Comparison of ENCODE assay signal across 31 mouse cellular contexts in the genomic region with DNA sequence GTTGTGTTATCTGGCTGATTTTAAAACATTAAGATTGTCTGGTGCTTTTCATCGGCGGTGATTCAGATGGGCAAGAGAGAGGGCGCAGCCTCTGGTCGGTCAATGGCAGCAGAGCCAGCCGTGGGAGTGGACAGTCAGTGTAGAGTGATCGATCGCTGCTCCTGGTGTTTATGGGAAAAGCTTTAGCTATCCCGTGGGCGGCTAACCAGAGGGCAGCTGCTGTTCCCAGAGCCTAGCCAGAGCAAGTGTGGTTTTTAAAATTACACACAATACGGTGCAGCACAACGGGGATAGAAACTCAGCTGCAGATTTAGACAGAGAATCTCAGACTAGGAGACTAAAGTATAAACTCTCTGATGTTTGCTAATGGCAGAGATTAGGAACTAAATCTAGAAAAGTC.
"Had no signal": no experiment of that assay in that cellular context is flagged by ENCODE, and none has a peak within 500 bp of the region (broad histone marks: within the 10 kb centered on the region; RNA-seq: fewer than 3 reads in every experiment).

No protein-coding gene starts in this region.

- ATAC-seq: liver, embryonic 12.5 days; liver, postnatal 0 days; lung, postnatal 0 days; midbrain, embryonic 13.5 days; midbrain, embryonic 15.5 days; midbrain, embryonic 16.5 days had no signal

- H3K9me3 ChIP-seq: limb, embryonic 10.5 days; limb, embryonic 12.5 days; limb, embryonic 13.5 days; limb, embryonic 15.5 days; liver, embryonic 12.5 days; liver, embryonic 15.5 days; lung, embryonic 15.5 days; midbrain, embryonic 10.5 days; midbrain, embryonic 12.5 days; midbrain, embryonic 13.5 days; midbrain, embryonic 15.5 days; neural tube, embryonic 12.5 days had no signal

- H3K27me3 ChIP-seq: limb, embryonic 12.5 days; limb, embryonic 13.5 days; limb, embryonic 15.5 days; liver, embryonic 12.5 days; liver, embryonic 13.5 days; liver, embryonic 15.5 days; lung, embryonic 15.5 days; megakaryocyte, embryonic 14.5 days; midbrain, embryonic 12.5 days; midbrain, embryonic 13.5 days; midbrain, embryonic 15.5 days; neural tube, embryonic 12.5 days had no signal

- H3K4me3 ChIP-seq: limb, embryonic 10.5 days; limb, embryonic 12.5 days; limb, embryonic 13.5 days; limb, embryonic 15.5 days; liver, embryonic 12.5 days; liver, embryonic 13.5 days; liver, embryonic 15.5 days; lung, embryonic 15.5 days; megakaryocyte, embryonic 14.5 days; midbrain, embryonic 10.5 days; midbrain, embryonic 12.5 days; midbrain, embryonic 13.5 days; midbrain, embryonic 15.5 days; neural tube, embryonic 12.5 days had no signal

- H3K36me3 ChIP-seq: limb, embryonic 10.5 days; limb, embryonic 12.5 days; limb, embryonic 13.5 days; limb, embryonic 15.5 days; liver, embryonic 12.5 days; liver, embryonic 13.5 days; liver, embryonic 15.5 days; lung, embryonic 15.5 days; midbrain, embryonic 10.5 days; midbrain, embryonic 12.5 days; midbrain, embryonic 13.5 days; midbrain, embryonic 15.5 days; neural tube, embryonic 12.5 days had no signal

- DNase-seq: left cerebral cortex, postnatal 4 days; liver; liver, embryonic 13.5 days; liver, postnatal 0 days; lung, adult 18-20 months; lung, adult 2 months; lung, embryonic 14.5 days; lung, postnatal 10 days; lung, postnatal 14 days; lung, postnatal 36 days; lung, postnatal 4 days; midbrain, embryonic 14.5 days had no signal

- H3K9ac ChIP-seq: limb, embryonic 12.5 days; limb, embryonic 13.5 days; limb, embryonic 15.5 days; liver, embryonic 12.5 days; liver, embryonic 13.5 days; liver, embryonic 14.5 days; liver, embryonic 15.5 days; liver, postnatal 0 days; lung, embryonic 14.5 days; lung, embryonic 15.5 days; midbrain, embryonic 12.5 days; midbrain, embryonic 13.5 days; midbrain, embryonic 15.5 days; neural tube, embryonic 12.5 days had no signal

- H3K27ac ChIP-seq: limb, embryonic 10.5 days; limb, embryonic 12.5 days; limb, embryonic 13.5 days; limb, embryonic 15.5 days; liver, embryonic 12.5 days; liver, embryonic 13.5 days; liver, embryonic 14.5 days; liver, embryonic 15.5 days; lung, embryonic 15.5 days; macrophage; midbrain, embryonic 10.5 days; midbrain, embryonic 12.5 days; midbrain, embryonic 13.5 days; midbrain, embryonic 15.5 days; neural tube, embryonic 12.5 days had no signal

- H3K4me1 ChIP-seq: limb, embryonic 10.5 days; limb, embryonic 12.5 days; limb, embryonic 13.5 days; limb, embryonic 15.5 days; liver, embryonic 12.5 days; liver, embryonic 13.5 days; liver, embryonic 15.5 days; lung, embryonic 15.5 days; megakaryocyte, embryonic 14.5 days; midbrain, embryonic 10.5 days; midbrain, embryonic 13.5 days; midbrain, embryonic 15.5 days; neural tube, embryonic 12.5 days had no signal

- H3K4me2 ChIP-seq: limb, embryonic 12.5 days; limb, embryonic 13.5 days; limb, embryonic 15.5 days; liver, embryonic 11.5 days; liver, embryonic 12.5 days; liver, embryonic 13.5 days; liver, embryonic 15.5 days; lung, embryonic 14.5 days; lung, embryonic 15.5 days; midbrain, embryonic 11.5 days; midbrain, embryonic 12.5 days; midbrain, embryonic 13.5 days; midbrain, embryonic 15.5 days; neural tube, embryonic 12.5 days had no signal
